In the genomic region with DNA sequence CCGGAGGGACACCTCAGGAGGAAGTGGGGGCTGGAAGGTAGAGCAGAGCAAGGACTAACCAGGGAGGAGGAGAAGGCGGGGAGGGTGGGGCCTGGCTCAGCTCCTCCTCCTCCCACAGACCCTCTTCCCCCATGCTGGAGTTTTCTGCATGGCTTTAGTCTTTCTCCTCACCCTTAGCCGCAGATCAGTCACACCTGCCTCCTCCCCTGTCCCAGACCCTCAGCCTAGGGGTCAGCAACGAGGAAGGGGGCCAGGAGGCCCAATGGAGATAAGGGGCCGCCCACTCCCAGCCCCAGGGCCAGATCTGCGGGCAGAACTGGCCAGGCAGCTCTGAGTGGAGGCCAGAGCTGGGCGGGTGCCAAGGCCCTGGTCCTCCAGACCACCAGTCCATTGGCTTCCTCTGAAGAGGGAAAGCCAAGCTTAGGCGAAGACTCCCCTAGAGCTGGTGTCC, we compare ENCODE assay signal across 10 mouse cellular contexts. TPM values are rescaled to one million over a fixed set of nuclear protein-coding genes. Genes with fewer than 3 reads are reported as not detected.
A peak's percentile ranks its signal among the peaks of the same experiment; 100 is the strongest.
DNase-seq lines count a peak whose midpoint lies in the region; ATAC-seq and TF ChIP-seq lines count a peak whose summit lies in the region.
"Had no signal": no experiment of that assay in that cellular context is flagged by ENCODE, and none has a peak within 500 bp of the region (broad histone marks: within the 10 kb centered on the region; RNA-seq: fewer than 3 reads in every experiment).

No protein-coding gene starts in this region.

- ATAC-seq in liver, embryonic 12.5 days, result no peak
- no peak for ATAC-seq in liver, postnatal 0 days
- ATAC-seq in embryonic facial prominence, embryonic 15.5 days (ENCODE audit: insufficient number of reproducible peaks, low FRiP score, low TSS enrichment, low read depth), result 0 out of 2 replicates have a peak, but pooled peaks have one; percentile 3

- peak; percentile 52 for DNase-seq in embryo, embryonic 9.5 days (ENCODE audit: extremely low spot score)
- DNase-seq in embryo, embryonic 11 days, result no peak
- DNase-seq in liver, postnatal 0 days, result no peak
- DNase-seq in lung, postnatal 10 days, result peak; percentile 65
- DNase-seq in thymus, adult 2 months, result no peak
- DNase-seq in spleen, postnatal 4 days (ENCODE audit: low spot score in 2 of 2), result no peak
- DNase-seq: adrenal gland, adult 2 months; thymus, postnatal 14 days had no signal

- 22% methylated on average over 8 of the region's 8 CpGs for WGBS in liver, embryonic 12.5 days (ENCODE audit: insufficient replicate concordance)
- 21% methylated on average over 5 of the region's 8 CpGs for whole genome bisulfite sequencing in liver, postnatal 0 days (ENCODE audit: insufficient replicate concordance)
- WGBS in embryonic facial prominence, embryonic 15.5 days, result 9% methylated on average over 8 of the region's 8 CpGs
- WGBS in thymus, adult 2 months, result 78% methylated on average over 8 of the region's 8 CpGs

- TF ChIP-seq CTCF in liver, postnatal 0 days (IDR thresholded peaks at IDR 0.05; ENCODE audit: low read depth), result no peak
- TF ChIP-seq CTCF in thymus, adult 2 months (IDR thresholded peaks at IDR 0.05; ENCODE audit: borderline replicate concordance, control insufficient read depth, extremely low read depth, insufficient read depth, low read length, poor library complexity), result no peak

- no peak overlapping the region for H3K9ac ChIP-seq in liver, embryonic 12.5 days
- no peak overlapping the region for H3K9ac ChIP-seq in liver, postnatal 0 days (replicated peaks)
- peak overlapping the region; percentile 18; the same call in 1 of the 2 replicates for H3K9ac ChIP-seq in embryonic facial prominence, embryonic 15.5 days

- TF ChIP-seq EP300 in liver, postnatal 0 days (IDR thresholded peaks at IDR 0.05; ENCODE audit: low read depth), result no peak

- H3K36me3 ChIP-seq in liver, embryonic 12.5 days, result peaks cover 6% of the 10 kb centered on the region
- H3K36me3 ChIP-seq in liver, postnatal 0 days (replicated peaks; ENCODE audit: insufficient read depth, low read length), result no peaks in the 10 kb centered on the region
- 0 out of 2 replicates have a peak, but pooled peaks cover 2% of the 10 kb centered on the region for H3K36me3 ChIP-seq in embryonic facial prominence, embryonic 15.5 days
- no peaks in the 10 kb centered on the region for H3K36me3 ChIP-seq in thymus, adult 2 months (ENCODE audit: control insufficient read depth, insufficient read depth, low read length)

- no peak overlapping the region for H3K4me3 ChIP-seq in liver, embryonic 12.5 days
- no peak overlapping the region for H3K4me3 ChIP-seq in liver, postnatal 0 days (ENCODE audit: low read depth, low read length)
- peak overlapping the region; percentile 28 for H3K4me3 ChIP-seq in embryonic facial prominence, embryonic 15.5 days (replicated peaks)
- no peak overlapping the region for H3K4me3 ChIP-seq in thymus, adult 2 months (ENCODE audit: control insufficient read depth, insufficient read depth, low read length)

- H3K4me1 ChIP-seq in liver, embryonic 12.5 days, result peaks cover 96% of the 10 kb centered on the region
- H3K4me1 ChIP-seq in liver, postnatal 0 days (ENCODE audit: insufficient read depth), result peaks cover 18% of the 10 kb centered on the region
- H3K4me1 ChIP-seq in embryonic facial prominence, embryonic 15.5 days, result peaks cover 90% of the 10 kb centered on the region
- H3K4me1 ChIP-seq in thymus, adult 2 months (replicated peaks; ENCODE audit: control insufficient read depth, insufficient read depth, low read length), result peaks cover 11% of the 10 kb centered on the region

- peak overlapping the region; percentile 16; the same call in 1 of the 2 replicates for H3K4me2 ChIP-seq in liver, embryonic 12.5 days
- no peak overlapping the region; the same call in 1 of the 2 replicates for H3K4me2 ChIP-seq in liver, postnatal 0 days (ENCODE audit: low read depth, low read length)
- H3K4me2 ChIP-seq in embryonic facial prominence, embryonic 15.5 days (replicated peaks), result peak overlapping the region; percentile 52

- H3K9me3 ChIP-seq in liver, embryonic 12.5 days (replicated peaks), result no peaks in the 10 kb centered on the region
- H3K9me3 ChIP-seq in liver, postnatal 0 days (ENCODE audit: low read length), result no peaks in the 10 kb centered on the region
- no peaks in the 10 kb centered on the region for H3K9me3 ChIP-seq in embryonic facial prominence, embryonic 15.5 days (replicated peaks)

- H3K27ac ChIP-seq in liver, embryonic 12.5 days, result peak overlapping the region; percentile 54
- H3K27ac ChIP-seq in liver, postnatal 0 days (ENCODE audit: low read depth), result no peak overlapping the region
- peak overlapping the region; percentile 96 for H3K27ac ChIP-seq in embryonic facial prominence, embryonic 15.5 days (replicated peaks)
- no peak overlapping the region for H3K27ac ChIP-seq in thymus, adult 2 months (ENCODE audit: control insufficient read depth, insufficient read depth, low read length)

- H3K27me3 ChIP-seq in liver, embryonic 12.5 days (replicated peaks), result peaks cover 90% of the 10 kb centered on the region
- peaks cover 13% of the 10 kb centered on the region for H3K27me3 ChIP-seq in liver, postnatal 0 days (ENCODE audit: insufficient read depth, low read length)
- H3K27me3 ChIP-seq in embryonic facial prominence, embryonic 15.5 days, result no peaks in the 10 kb centered on the region
- H3K27me3 ChIP-seq in thymus, adult 2 months (ENCODE audit: control insufficient read depth, insufficient read depth, low read length), result no peaks in the 10 kb centered on the region

- no peak for TF ChIP-seq POLR2A in thymus, adult 2 months (IDR thresholded peaks at IDR 0.05; ENCODE audit: control insufficient read depth, extremely low read depth, insufficient read depth, low read length, poor library complexity)

RNA-seq across cellular contexts. Expression of a gene that starts 5.3 kb away (rescaled TPM):
- 1.9 and 2.0 TPM in 2 replicates for polyA plus RNA-seq in liver, embryonic 12.5 days (2016; fragmentation: Nextera tagmentation; extraction: Ambion mirVana)
- polyA plus RNA-seq in liver, postnatal 0 days (2015; fragmentation: Nextera tagmentation; extraction: Ambion mirVana), result 0.79 and 1.2 TPM in 2 replicates
- 17.9 and 18.8 TPM in 2 replicates for polyA plus RNA-seq in embryonic facial prominence, embryonic 15.5 days (2015; fragmentation: Nextera tagmentation; extraction: Ambion mirVana)
- polyA plus RNA-seq in thymus, adult 2 months (2012; rRNA removed), result 10.6 and 11.6 TPM in 2 replicates

RNA-seq across cellular contexts. Expression of a gene that starts 17.0 kb away (rescaled TPM):
- 472 and 487 TPM in 2 replicates for polyA plus RNA-seq in liver, embryonic 12.5 days (2016; fragmentation: Nextera tagmentation; extraction: Ambion mirVana)
- 296 and 311 TPM in 2 replicates for polyA plus RNA-seq in liver, postnatal 0 days (2015; fragmentation: Nextera tagmentation; extraction: Ambion mirVana)
- 620 and 681 TPM in 2 replicates for polyA plus RNA-seq in embryonic facial prominence, embryonic 15.5 days (2015; fragmentation: Nextera tagmentation; extraction: Ambion mirVana)
- 3,187 and 3,626 TPM in 2 replicates for polyA plus RNA-seq in thymus, adult 2 months (2012; rRNA removed)

RNA-seq across cellular contexts. Expression of a gene that starts 19.7 kb away (rescaled TPM):
- 1.4 and 1.6 TPM in 2 replicates for polyA plus RNA-seq in liver, embryonic 12.5 days (2016; fragmentation: Nextera tagmentation; extraction: Ambion mirVana)
- 0.18 and 0.33 TPM in 2 replicates for polyA plus RNA-seq in liver, postnatal 0 days (2015; fragmentation: Nextera tagmentation; extraction: Ambion mirVana)
- 5.1 and 5.8 TPM in 2 replicates for polyA plus RNA-seq in embryonic facial prominence, embryonic 15.5 days (2015; fragmentation: Nextera tagmentation; extraction: Ambion mirVana)
- polyA plus RNA-seq in thymus, adult 2 months (2012; rRNA removed), result 0.35 and 0.59 TPM in 2 replicates

RNA-seq across cellular contexts. Expression of a gene that starts 32.0 kb away (rescaled TPM):
- polyA plus RNA-seq in liver, embryonic 12.5 days (2016; fragmentation: Nextera tagmentation; extraction: Ambion mirVana), result 18.8 and 22.1 TPM in 2 replicates
- polyA plus RNA-seq in liver, postnatal 0 days (2015; fragmentation: Nextera tagmentation; extraction: Ambion mirVana), result 6.7 and 7.1 TPM in 2 replicates
- polyA plus RNA-seq in embryonic facial prominence, embryonic 15.5 days (2015; fragmentation: Nextera tagmentation; extraction: Ambion mirVana), result 37.6 and 38.5 TPM in 2 replicates
- polyA plus RNA-seq in thymus, adult 2 months (2012; rRNA removed), result 31.3 and 37.7 TPM in 2 replicates

Comparison
In these comparisons a context has a peak if more than half of its experiments do, and no peak if none do; other contexts are left out.
1. DNase-seq: peak in embryo, embryonic 9.5 days (single experiment) and lung, postnatal 10 days (single experiment); none in embryo, embryonic 11 days (single experiment), liver, postnatal 0 days (single experiment), thymus, adult 2 months (single experiment) and spleen, postnatal 4 days (0 of 2).
2. H3K27ac ChIP-seq: peak in liver, embryonic 12.5 days (single experiment) and embryonic facial prominence, embryonic 15.5 days (single experiment); none in liver, postnatal 0 days (single experiment) and thymus, adult 2 months (single experiment).